Mouse (Mus musculus) kidney, adult 9 months (tissue): ENCODE results near the gene Lypd6b.

Source experiments
- DNase-seq: peaks from one replicate; pipeline ENCODE4 v3.0.0; 2022

Gene Lypd6b

DNA sequence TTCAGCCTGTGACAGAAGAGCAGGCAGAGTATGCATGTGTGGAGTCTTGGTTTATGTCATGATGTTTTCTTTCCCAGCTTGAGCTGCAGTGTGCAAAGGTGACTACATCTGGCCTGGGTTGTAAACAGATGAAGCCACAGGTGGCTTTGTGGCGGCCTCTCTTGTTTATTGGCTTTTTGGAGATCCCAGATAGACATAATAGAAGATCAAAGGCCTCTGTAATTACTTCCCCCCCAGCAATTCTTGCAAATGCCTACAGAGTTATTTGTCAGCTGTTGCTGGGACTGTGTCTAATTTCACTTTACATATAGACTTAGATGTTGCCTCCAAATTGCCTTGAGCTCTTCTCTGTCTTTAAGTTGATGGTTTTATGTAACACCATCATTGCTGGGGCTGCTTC lies 38.1 kb downstream of the Lypd6b start:
- DNase-seq: no peak

GRCm38 (mm10) chr2:49827756-49828155 lies 40.3 kb downstream of the Lypd6b start:
- peak; percentile 81 for DNase-seq

GRCm38 (mm10) chr2:49830369-49830768 lies 42.9 kb downstream of the Lypd6b start:
- no peak for DNase-seq

DNA sequence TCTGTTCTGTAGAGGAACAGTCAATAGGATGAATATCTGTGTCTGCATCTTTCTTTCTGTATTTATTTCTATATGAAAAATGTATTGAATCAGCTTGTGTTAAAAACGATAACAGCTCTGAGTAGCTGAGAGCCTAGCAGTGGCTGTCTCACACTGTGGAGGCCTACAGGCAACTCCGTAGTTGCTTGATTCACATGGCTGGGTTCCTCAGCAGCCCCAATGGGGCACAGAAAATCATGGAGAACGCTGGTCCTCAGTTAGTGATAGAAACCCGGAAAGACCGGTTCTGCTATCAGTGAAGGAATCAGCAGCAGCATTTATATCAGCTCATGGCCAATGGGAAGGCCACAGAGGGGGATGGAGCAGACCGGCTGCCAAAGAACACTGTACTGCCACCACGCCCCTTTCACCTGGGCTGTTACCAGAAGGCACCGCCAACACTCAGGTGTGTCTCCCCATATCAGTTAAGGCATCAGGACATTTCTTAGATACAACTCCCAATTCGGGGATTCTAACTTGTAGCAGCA lies 44.9 kb downstream of the Lypd6b start:
- peak; percentile 48 for DNase-seq

GRCm38 (mm10) chr2:49837454-49838059 lies 50.1 kb downstream of the Lypd6b start:
- peak; percentile 11 for DNase-seq

DNA sequence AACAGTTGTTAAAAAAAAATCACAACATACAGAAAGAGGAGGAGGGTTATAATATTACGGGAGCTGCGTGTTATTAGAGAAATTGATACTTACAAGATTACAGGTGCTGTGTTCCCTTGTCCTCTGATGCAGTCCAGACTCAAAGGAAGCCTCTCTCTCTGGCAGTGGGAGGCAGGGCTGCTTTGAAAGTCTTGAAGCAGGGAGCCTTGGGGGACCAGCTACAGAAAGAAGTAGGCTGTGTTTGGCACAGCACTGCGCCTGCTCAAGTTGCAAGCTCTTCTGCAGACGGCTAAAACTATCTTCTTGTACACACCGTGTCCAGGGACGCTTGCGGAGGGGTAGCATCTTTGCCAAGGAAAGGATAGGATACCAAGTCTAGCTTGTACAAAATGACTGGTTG lies 51.1 kb downstream of the Lypd6b start:
- no peak for DNase-seq

DNA sequence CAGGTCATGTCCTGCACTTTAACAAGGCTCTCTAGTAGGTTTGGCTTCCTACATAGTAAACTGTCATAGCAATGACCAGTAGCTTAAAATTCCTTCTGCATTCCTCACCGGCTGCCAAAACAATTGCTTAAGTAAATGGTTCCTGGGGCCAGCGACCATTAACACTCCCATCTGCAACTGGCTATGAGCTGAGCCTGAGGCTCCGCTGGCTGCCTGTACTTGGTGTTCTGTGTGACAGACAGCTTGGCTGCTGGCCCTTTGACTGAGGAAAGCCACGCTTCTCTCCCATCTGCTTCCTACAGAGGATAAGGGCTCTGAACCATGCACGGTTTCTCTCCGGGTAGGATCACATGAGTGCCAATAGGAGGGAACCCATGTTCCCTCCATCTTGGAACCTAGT lies 53.1 kb downstream of the Lypd6b start:
- peak; percentile 40 for DNase-seq

DNA sequence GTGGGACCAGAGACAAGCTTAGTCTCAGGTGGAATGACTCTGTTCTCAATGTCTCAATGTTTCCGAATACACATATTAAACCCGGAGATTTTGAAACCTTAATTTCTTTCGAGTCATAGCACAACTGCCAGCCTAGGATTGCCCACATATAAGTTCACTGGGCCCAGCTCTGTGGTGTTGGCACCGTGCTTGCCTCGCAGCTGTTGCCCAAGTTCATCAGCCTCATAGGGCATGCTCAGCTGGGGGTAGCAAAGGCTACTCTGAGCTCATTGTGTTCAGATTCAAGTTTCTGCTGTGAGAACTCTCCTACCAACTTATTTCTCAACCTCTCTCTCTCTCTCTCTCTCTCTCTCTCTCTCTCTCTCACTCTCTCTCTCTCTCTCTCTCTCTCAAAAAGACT lies 53.6 kb downstream of the Lypd6b start:
- DNase-seq: no peak

GRCm38 (mm10) chr2:49845104-49845503 lies 57.6 kb downstream of the Lypd6b start:
- DNase-seq: no peak

DNA sequence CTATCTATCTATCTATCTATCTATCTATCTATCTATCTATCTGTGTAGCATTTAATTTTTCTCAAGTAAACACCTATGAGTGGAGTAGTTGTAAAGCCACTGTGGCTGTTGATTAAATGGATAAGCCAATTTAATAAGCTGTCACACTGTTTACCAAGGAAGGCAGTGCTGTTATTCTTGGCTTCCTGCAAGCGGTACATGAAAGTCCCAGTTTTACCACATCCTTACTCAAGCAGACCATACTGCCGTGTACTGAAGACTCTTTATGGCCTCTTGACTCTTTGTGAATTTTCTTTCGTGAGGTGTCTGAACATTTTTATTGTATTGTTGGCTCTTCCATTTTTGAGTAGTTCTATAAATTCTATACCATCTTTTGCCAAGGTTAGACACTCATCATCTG lies 58.6 kb downstream of the Lypd6b start:
- no peak for DNase-seq

DNA sequence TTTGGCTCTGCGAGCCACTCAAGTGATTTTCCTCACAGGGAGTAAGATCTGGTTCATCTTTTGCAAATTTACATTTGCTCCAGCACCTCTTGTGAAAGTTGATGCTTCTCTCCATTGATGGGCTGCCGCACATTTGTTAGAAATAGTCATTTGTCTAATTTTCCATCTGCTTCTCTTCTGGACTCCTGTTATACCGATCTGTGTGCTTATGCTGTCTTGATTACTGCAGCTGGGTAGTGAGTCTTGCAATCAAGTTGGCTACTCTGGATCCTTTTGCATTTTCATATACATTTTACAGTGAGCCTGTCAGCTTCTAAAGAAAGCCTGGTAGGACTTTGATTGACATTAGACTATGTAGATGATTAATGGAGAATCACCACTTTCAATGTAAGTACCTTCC lies 59.4 kb downstream of the Lypd6b start:
- DNase-seq: no peak

DNA sequence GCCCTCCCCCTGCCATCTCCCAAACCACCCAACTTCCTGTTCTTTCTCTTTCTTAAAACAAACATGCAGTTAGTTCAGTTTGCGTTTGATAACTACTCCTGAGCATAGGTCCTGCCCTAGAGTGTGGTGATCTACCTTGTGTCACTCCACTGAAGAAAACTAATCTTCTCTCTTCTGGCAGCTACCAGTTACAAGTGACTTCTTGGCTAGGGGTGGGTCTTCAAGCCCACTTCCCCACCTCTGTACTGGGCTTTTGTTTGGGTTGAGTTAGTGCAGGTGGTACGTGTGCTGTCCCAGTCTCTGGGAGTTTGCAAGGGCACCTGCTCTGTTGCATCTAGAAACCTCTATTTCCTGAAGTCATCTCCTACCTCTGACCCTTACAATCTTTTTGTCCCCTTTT lies 60.3 kb downstream of the Lypd6b start:
- DNase-seq: no peak

GRCm38 (mm10) chr2:49849771-49850170 lies 62.3 kb downstream of the Lypd6b start:
- DNase-seq: no peak

DNA sequence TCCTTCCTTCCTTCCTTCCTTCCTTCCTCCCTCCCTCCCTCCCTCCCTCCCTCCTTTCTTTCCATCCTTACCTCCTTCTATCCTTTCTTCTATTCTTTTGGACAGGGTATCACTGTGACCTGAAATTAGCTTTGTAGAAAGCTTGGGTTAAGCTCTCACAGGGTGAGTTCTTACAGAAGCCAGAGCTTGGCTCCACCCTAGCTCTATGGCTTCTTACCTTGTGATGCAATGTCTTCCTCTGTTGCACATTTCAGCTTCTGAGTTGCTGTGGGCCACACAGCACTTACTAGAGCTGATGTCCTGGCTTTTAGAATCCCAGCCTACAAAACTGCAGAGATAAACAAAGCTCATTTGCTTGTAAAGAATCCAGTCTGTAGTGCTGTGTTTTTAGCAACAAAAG lies 64.5 kb downstream of the Lypd6b start:
- DNase-seq: no peak

GRCm38 (mm10) chr2:49856161-49856564 lies 68.7 kb downstream of the Lypd6b start:
- DNase-seq: no peak

DNA sequence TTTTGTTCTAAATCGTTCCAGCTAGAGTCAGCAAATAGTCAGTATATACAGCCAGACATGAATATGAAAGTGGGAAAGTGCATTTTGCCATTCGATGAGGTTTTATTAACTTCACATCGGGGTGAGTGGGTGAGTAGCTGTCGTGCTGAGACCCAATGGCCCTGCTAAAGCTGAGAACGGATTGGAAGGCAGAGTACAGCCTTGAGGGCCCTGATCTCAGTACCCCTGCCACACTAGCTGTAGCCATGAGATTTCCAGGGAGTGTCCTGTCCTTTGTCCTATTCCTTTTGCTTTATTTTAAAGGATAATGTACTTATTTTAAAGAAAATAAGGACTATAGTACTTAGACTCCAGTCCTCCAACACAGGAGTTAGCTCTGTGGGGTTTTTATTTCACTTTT lies 69.1 kb downstream of the Lypd6b start:
- no peak for DNase-seq

DNA sequence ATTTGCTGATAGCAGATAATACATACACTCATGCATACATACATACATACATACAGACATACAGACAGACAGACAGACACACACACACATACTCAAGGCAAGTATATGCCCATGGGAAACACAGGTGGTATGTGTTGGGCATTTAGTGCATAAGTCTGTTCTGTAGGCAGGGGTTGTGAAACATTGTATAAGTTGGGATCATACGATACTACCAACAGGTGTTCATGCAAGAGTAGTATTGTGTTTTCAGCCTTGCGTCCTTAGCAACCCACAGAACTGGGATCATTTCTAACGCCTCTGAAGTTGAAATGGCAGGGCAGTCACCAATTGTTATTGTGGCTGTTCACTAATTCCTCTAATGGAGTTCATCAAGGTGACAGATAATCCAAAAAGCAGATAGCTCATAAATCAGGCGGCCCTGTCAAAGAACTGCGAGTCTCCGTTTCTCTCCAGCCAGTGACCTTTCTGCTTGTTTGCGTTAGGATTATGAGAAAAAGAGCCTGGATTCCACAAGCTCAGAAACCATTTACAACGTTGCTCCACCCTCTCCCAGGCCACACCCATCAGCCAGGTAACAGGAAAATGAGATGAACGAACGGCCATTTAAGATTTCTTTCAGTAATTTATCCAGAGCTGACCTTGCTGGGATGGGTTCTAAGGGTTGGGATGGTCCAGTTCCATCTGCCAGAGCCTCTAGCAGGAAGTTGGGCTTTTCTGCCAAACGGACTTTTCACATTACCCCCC lies 72.9 kb downstream of the Lypd6b start:
- no peak for DNase-seq

GRCm38 (mm10) chr2:49860969-49861592 lies 73.6 kb downstream of the Lypd6b start:
- DNase-seq: no peak

DNA sequence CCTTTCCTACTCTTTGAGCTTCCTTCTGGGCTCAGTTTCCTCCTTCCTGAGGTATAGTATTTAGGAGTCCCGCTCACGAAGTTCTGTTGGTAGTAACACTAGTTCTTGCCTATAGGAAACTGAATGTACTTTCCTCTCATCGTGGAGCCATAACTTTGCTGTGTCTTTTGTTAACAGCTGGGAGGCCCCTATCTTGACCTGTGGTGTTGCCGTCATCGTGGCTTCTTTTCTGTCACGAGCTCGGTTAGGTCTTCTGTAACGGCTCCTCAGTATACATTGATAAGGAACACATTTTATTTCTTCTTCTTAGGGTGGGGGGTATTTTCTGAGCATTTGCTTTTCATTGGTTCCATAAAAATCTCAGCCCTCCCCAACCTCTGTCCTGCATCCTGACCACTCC lies 74.2 kb downstream of the Lypd6b start:
- no peak for DNase-seq

- DNase-seq: no peak
Measured at GRCm38 (mm10) chr2:49868116-49868858, 80.8 kb downstream of the Lypd6b start.

DNA sequence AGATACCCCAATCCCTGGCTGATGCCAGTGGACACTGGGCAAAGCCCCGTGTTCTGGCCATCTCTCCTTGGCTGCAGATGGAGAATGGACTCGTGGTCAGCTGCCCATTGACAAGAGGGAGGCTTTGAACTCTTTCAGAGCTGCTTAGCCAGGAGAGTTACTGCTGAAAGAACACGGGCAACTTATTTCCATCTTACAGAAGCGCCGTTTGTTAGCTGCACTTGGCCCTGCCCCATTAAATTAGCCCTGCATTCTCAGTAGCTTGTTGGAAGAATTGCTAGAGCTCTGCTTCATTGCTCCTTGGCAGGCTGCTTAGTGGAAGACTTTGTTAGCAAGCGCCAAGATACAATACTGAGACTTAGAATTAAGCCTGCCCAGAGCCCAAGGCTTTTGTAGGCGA lies 81.6 kb downstream of the Lypd6b start:
- DNase-seq: no peak

DNA sequence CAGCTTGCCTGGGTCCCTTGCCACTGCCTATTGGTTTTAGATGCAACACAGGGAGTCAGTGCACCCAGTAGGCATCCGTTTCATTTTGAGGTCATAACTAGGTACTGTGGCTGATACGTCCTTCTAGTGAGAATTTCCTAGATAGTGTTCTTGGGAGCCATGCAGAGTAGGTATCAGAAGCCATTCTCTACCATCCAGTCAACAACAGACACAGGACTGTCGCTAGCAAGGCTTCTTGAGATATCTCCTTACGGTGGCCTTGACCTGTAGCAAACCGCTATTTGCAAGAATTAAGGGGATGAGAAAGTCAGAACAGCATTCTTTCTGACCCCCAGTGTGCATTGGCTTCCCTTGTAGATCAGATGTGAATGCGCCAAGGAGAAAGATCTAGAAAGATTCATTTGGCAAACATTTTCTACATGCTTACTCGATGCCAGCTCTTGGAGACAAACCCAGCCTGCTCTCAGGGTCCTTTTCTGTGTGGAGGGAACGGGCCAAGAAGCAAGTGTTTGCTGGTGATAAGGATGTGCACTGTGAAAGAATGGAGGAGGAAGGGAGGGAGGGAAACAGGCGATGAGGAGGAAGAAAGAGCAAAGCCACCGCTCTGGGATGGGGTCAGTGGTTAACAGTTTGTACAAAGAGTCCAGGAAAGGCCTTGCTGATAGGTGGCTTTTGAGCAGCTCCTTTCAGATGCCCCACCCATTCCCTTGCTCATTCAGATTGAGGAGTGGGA lies 82.5 kb downstream of the Lypd6b start:
- no peak for DNase-seq

- DNase-seq: no peak
Measured at GRCm38 (mm10) chr2:49871012-49871411, 83.5 kb downstream of the Lypd6b start.
